Mouse (Mus musculus): ENCODE data around the gene Parg.
A peak's percentile ranks its signal among the peaks of the same experiment; 100 is the strongest.
"Not testable (repeated sequence)": the region's sequence is repeated elsewhere in the genome, so short reads cannot be mapped to it uniquely, and the experiment has no call there.

The Parg gene

GRCm38 (mm10) chr14:32179393-32180195 is 22.2 kb upstream of the Parg start:
- DNase-seq, result no peak

GRCm38 (mm10) chr14:32180861-32181260 is 20.9 kb upstream of the Parg start:
- DNase-seq, result no peak

DNA sequence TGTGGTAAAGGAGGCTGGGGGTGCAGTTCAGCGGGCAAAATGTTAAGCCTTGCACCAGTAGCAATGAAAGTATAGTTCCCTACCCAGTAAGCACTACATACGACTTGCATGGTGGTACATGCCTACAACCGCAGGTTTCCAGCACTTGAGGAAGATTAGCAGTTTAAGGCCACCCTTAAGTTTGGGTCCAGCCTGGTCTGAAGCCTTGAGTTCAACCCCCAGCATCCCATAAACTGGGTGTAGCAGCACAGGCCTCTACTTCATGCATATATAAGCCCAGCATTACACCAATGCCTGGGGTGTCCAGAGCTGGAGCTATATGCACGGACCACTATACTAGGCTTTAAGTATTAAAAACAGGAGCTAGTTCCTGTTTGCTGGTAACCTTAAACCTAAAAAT is 17.9 kb upstream of the Parg start:
- no peak for DNase-seq

- DNase-seq, result no peak
These were observed 10.9 kb upstream of the Parg start for GRCm38 (mm10) chr14:32190627-32191391.

- no peak for DNase-seq
These were observed 9.8 kb upstream of the Parg start for GRCm38 (mm10) chr14:32191926-32192325.

- peak; percentile 67 for DNase-seq
These were observed 9.3 kb upstream of the Parg start for GRCm38 (mm10) chr14:32192437-32192836.

- DNase-seq, result not testable (repeated sequence)
These were observed 8.2 kb upstream of the Parg start for GRCm38 (mm10) chr14:32193557-32193956.

DNA sequence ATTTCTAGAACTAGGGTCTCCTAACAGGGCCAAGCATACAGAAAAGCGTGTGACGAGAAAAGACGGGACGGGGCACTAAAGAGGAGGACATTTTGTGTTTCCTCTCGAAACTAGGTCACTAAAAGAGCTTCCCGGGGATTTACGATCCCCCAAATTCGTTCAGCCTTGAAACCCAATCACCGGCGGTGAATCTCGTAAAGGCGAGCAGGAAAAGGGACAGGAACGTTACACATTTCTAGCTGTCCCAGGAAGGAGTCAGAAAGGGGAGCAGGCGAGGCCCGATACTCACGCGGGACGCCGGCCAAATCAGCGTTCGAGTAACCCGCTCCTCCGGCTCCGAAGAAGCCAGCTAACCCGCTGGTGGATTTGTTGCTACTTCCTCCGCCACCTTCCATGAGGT is 395 bp upstream of the Parg start:
- peak; percentile 27 for DNase-seq

- DNase-seq, result no peak
These were observed 24.9 kb downstream of the Parg start for GRCm38 (mm10) chr14:32226601-32227000.

DNA sequence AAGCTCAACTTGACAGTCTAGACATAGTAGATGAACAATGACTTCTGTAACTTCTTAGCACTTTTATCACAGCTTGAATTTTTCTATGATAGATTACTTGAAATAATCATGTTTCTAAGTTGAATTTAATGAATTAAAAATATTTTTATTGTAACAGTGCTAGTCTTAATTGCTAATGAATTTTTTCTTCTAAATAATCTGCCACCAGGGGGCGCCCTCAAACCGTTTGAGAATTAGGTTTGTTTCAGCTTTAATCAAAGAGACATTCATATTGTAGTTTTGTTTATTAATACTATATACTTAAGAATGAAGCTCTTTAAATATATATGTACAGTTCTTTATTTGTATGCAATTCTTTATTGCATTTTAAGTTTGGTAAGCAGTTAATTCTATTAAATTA is 27.2 kb downstream of the Parg start:
- DNase-seq, result peak; percentile 80

- no peak for DNase-seq
These were observed 40.7 kb downstream of the Parg start for GRCm38 (mm10) chr14:32242401-32242800.

GRCm38 (mm10) chr14:32246019-32246418 is 44.3 kb downstream of the Parg start:
- DNase-seq, result no peak

GRCm38 (mm10) chr14:32249616-32250015 is 47.9 kb downstream of the Parg start:
- no peak for DNase-seq

DNA sequence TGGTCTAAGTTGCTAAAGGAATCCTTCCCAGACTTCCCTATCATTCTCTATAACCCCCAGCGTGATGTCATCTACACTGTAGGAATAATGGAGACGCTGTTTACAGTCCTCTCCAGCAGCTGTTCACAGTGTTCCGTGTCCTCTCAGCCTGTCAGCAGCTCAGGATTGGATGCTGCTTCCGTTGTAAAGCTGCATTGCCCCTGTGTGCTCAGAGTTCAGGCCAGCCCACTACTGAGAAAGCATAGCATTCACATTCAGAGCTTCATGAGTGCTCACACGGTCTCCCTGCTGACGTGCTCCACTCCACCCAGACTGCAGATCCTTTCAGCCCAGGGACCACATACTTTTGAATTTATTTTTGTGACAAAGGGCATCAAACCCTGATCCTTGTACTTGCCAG is 59.1 kb downstream of the Parg start:
- peak; percentile 13 for DNase-seq

GRCm38 (mm10) chr14:32261741-32262140 is 60.0 kb downstream of the Parg start:
- DNase-seq, result peak; percentile 11

GRCm38 (mm10) chr14:32268999-32269398 is 67.2 kb downstream of the Parg start:
- DNase-seq, result no peak

DNA sequence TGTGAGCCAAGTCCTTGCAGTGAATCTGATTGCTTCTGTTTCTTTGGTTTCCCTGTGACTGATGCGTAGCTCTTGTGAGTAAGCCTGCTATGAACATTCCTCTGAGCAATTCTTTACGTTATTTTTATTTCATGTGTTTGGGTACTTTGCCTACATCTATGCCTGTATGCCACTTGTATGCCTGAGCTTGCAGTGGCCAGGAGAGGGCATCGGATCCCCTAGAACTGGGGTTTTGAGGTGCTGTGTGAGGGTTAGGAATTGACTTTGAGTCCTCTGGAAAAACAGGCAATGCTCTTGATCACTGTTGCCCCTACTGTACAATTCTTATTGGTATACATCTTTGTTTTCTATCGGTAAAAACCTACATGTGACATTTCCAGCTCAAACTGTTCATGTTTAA is 67.8 kb downstream of the Parg start:
- DNase-seq, result no peak

- DNase-seq, result no peak
These were observed 99.9 kb downstream of the Parg start for GRCm38 (mm10) chr14:32301622-32302021.

- no peak for DNase-seq
These were observed 100.7 kb downstream of the Parg start for GRCm38 (mm10) chr14:32302423-32302822.

- no peak for DNase-seq
These were observed 103.2 kb downstream of the Parg start for GRCm38 (mm10) chr14:32304921-32305320.

DNA sequence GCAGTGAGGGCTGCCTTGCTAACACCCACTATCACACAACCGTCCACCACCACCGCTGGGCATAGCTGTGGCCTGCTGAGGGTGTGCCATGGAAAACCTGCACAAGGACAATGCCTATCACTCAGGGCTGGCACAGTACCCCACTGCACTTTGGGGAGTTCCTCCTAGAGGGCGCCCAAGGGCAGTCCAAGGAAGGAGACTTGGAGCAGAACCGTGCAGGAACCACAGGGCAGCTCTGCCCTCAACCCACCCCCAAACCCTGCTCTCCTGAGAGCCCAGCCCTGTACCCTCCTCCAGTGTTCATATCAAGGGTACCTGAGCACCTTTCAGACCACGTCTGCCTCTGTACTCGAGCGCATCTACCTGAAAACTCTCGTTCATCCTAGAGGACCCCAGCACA is 108.1 kb downstream of the Parg start:
- peak; percentile 57 for DNase-seq

DNA sequence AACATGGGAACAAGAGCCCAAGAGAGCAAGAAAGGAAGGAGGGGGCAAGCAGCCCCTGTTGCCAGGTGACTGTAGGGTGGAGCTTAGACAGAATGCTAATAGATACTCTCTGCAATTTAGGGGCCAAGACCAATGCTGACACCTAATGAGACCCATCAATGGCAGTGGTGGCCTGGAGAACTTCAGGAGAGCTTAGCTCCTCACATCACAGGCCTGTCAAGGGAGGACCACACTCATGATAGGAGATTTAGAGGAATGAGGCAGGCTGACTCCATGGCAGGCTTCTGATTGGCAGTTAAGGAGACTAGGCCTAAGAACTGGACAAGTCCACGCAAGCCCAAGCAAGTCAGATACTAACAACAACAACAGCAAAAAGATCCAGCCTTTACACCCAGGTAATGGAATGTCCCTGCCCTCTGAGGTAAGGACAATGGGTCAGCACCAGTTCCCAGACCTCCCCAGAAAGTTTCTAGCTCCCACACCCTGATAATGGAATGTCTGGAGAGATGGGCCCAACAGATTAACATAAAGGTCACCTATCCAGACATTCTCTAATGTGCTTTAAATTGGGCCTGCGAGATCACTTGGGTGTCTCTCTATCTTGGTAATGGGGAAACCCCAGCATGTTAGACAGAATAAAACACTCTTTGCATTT is 109.8 kb downstream of the Parg start:
- no peak for DNase-seq

DNA sequence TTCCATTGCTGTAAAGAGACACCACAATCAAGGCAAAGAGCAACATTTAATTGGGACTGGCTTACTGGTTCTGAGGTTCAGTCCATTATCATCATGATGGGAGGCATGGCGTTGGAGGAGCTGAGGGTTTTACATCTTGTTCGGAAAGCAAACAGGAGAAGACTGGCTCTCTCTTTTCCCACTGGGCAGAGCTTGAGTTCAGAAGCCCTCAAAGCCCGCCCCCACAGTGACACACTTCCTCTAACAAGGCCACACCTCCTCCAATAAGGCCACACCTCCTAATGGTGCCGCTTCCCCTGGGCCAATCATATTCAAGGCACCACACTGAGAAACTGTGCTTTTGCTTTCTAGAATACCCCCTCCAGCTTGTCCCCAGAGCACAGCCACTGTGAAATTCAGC is 116.1 kb downstream of the Parg start:
- DNase-seq, result no peak
